Mouse (Mus musculus) WW6 (cell line): Measurements from ENCODE around the gene Snx13.
A peak's percentile ranks its signal among the peaks of the same experiment; 100 is the strongest.

Experiments used
- DNase-seq: peaks from one replicate; pipeline ENCODE4 v3.0.0-alpha.2; 2013; ENCODE audit warnings: low read depth, low spot score

The Snx13 gene

DNA sequence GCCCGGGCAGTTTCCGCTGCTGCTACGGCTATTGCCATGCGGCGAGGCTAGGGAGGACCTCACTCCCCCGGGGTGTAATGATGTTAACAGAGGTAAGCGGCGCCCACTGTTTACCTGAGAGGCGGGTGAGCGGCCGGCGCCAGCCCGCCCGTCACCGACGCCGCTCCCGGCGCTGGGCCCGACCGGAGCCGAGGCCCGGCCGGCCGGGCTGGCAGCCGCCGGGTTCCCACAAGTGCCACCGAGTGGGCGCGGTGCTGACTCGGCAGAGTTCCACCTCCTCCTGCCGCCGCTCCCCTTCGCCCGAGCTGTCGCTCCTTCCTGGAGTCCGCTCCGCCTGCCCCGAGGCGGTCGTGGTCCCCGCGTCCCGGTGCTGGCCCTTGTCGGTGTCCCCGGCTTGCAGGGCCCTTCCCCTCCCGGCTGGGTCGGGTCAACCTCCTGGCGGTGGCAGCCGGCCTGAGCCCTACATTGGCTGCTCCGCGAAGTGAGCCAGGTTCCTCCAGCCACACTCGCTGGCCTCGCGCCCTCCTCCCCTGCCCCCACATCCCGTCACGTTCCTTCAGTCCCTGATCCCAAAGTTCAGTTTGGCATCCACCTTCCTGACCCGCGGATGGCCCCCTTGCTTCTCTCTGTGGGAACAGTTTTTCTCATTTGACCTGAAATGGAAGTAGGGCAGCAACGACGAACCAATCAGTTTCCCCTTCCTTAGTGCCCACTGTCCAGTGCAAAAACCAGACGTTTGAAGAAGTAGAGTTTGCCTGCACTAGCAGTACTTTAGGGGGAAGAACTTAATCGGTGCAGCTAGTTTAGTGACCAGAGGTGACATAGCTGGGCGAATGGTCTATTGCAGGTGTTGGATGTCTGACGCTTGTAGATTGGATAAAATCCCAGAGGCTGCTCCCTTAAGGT lies 587 bp downstream of the Snx13 start:
- DNase-seq, result peak; percentile 5

DNA sequence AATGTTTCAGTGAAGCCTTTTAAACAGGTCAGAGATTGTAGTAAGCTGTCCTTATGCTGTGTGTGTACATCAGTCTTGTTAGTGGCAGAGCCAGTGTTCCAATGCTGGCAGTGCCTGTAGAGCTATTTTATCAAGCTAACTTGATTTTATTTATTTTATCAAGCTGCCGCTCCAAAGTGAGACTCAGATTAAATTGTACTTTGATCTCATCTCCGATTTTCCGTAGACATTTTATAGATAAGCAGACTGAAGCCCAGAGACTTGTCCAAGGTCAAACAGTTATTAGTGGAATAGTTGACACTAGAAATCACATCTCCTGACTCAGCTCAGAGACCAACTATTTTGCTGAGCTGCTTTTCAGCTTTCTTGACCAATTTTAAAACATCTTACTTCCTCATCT lies 1.9 kb downstream of the Snx13 start:
- no peak for DNase-seq

DNA sequence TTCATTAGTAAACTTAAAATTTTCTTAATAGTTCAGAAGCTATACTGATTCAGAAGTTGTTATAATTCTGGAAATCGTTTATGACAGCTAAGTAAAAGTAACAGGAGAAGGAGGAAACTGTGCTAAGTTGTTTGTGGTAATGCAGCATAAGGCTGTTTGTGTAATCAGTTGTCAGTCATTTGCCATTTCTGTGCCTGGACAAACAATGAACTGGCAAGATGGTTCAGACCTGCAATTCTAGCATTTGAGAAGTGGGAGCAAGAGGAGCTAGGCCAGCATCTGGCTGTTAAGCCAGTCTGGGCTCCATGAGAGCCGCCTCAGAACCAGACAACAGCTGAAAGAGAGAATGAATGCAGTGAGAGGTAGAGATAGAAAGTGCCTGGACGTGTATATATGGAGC lies 3.5 kb downstream of the Snx13 start:
- DNase-seq, result no peak

DNA sequence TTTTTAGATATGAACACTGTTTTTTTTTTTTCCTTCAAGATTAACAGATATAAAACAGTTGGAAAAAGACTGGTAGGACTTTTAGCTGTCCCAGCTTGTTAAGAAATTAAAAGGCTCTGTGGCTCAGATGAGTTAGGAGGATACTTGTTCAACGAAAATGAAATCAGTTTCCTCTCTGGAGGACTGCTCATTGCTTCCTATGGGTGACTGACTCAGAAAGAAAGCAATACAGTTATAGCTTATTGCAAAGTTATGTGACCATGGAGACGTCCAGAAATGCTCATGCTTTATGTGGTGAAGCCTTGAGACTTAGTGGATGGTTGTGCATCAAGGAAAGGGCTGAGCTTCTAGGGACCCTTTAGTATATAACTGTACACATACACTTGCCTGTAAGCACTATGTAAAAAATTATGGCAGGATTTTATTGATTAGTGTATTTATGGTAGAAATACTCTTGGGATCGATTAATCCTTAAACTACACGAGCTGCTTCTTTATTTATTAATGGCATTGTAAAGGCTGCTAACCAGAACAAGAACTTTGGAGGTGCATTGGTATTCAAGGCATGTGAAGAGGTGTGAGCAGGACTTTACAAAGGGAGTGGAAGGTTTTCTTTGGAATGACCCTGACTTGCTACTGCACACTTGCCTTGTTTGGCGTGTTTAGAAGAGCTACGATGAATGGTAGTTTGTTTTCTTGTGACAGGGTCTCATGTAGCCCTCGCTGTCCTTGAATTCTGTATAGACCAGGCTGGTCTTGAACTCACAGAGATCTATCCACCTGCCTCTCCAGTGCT lies 4.2 kb downstream of the Snx13 start:
- DNase-seq, result no peak

DNA sequence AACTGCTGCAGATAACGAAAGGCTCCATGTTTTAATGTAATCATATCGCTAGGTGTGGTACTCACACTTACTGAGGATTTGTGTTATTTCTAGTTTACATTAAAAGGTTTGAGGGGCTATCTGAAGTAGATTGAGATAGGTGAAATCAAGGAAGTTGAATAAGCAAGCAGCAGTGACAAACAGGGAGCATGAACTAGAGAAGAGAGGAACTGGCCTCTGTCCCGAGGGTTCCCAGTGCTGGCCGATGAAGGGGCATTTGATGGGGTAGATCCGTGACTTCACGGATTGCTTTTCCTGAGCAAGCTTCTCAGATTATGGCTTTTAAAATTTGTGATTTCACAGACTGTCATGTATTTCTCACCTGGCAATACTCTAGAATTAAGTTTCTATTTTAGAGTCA lies 7.4 kb downstream of the Snx13 start:
- DNase-seq, result no peak

DNA sequence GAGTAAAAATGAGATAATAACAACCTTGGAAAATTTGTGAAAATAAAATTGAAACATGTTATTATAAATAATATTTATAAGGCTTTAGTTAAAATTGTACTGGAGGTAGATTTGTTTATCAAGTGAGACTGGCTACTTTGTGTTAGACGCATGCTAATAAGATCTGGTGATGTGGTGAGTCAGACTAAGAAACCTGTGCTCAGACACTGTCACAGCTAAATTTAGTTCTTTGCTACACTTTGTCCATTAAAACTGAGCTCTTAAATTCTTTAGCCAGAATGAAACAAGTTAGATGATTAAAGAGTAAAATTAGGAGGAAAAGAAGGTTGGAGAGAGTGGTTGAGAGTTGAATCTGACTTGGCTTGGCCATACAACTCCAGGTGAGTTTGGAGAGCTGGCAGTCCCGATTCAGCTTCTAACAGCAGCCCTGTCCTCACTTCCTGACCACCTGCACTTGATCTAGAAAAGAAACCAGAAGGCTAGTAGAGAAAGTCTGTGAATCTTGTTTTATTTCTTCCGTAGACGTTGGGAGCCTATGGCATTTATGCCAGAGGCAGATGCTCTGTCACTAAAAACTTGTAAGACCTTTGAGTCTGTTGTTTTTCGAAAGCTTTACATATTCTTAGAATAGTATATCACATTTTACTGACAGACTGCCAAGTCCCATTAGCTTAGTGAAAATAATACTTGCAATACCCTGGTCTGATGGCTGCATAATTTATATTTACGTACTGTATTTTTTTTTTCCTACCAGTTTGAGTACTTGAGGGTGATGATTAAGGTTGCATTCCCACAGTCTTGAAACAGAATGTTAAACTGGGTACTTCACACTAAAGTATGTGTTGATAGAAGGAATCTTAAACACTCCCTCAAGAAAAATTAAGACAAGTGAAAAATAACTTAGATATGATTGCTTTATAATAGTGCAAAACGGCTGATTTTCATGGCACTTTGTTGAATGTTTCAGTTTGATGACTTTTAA lies 8.4 kb downstream of the Snx13 start:
- DNase-seq, result no peak

DNA sequence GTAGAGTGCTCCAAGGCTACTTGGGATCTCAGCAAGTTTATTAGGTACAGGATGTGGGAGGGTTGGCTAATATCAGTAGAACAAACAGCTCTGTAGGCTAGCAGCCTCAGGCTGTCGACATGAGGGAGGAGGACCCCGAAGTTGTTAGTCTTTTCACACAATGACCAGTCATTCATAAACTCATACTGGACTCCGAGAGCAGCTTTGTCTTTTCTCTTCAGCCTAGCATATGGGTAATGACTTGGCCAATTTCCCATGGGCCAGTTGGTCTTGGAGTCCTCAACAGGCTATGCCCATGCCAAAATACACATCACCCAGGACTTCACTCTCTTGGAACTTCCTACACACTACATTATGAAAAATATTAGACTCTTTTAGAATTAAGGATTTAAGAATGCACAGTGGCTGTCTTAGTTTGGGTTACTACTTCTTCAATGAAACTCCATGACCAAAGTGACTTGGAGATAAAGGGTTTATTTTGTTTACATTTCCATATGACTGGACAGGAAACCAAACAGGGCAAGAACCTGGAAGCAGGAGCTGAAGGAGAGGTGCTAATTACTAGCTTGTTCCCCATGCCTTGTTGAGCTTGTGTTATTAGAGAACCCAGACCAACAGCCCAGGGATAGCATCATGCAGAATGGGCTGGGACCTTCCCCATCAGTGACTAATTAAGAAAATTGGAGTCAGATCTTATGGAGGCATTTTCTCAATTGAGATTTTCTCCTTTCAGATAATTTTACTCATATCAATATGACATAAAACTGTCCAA lies 16.9 kb downstream of the Snx13 start:
- DNase-seq, result no peak

DNA sequence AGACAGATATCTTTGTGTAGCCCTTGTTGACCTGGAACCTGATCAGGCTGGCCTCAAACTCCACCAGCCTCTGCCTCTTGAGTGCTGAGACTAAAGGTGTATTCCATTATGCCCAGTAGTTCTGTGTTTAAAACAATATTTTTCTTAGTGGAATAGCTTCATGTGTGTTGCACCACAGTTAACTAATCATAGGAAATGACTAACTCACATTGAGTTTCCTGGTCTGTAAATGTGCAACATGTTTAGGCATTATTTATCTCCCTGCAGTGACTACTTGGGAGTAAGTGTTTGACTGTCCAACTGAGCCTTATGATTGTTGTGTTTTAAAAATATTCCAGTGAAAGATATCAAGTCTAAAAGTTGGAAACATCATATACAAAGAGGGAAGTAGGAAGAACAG lies 20.6 kb downstream of the Snx13 start:
- no peak for DNase-seq

DNA sequence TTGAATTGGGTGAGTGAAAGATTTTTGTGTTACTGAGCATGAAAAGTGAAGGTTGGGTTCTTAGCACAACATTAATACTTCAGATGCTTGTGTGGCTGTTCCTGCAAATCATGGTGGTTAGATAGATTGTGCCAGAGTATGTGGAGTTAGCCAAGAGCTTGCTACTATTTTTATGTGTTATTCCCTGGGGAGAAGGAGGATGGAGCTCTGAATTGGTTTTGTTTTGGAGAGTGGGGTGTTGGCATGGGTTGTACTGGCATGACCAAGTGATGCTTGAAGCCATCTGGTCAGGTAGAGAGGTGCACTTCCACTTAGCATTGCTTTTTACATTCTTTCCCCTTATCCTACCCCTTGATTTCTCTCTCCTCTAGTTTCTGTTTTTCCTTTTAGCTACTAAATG lies 24.4 kb downstream of the Snx13 start:
- no peak for DNase-seq

DNA sequence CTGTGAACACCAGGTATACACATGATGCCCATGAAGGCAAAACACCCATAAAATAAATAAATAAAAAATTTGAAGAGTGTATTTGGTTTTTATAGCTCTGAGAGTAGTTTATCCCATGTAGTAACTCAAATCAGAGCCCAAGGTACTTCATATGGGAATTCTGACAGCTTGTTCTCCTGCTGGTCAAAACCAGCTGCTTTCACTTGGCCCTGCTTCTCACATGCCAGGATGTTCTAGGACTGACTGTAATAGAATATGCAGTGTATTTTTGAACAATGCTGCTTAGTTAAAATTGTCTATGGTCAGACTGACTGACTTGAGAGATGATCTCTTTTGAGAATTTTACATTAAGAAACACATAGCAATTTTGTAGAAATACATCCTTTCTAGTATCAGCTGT lies 25.2 kb downstream of the Snx13 start:
- no peak for DNase-seq

DNA sequence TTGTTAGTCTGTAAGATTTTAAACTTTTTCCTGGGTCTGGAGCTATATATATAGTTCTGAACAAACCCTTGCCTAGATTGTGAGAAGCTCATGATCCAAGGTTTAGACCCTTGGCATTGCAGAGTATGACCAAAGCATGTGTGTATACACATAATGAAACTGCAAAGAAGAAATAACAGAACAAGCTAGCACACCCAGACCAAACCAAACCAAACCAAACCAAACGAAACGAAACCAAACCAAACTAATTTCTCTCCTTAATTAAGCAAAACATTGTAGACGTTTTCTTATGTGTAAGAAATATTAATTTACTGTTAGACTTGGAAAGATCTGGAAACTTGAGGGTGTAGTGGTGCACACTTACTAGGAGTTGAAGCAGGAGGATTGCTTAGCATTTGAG lies 29.0 kb downstream of the Snx13 start:
- DNase-seq, result no peak

DNA sequence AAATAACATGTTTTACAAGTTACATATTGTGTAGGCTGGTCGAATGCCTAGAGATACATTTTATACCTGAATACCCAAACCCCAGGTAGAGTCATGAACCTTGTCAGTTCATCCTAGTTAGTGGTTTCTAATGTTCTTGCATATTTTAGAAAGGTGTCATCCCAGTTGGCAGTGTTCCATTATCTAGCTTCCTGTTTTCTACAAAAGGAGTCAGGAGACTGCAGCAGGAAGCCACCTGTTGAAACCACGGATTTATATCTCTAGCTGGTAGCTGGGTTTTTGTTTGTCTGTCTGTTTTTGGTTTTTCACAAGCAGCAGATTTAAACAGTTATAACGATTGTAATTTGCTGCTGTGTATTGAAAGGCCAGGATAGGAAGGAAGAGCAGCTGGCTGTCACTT lies 76.6 kb downstream of the Snx13 start:
- no peak for DNase-seq

DNA sequence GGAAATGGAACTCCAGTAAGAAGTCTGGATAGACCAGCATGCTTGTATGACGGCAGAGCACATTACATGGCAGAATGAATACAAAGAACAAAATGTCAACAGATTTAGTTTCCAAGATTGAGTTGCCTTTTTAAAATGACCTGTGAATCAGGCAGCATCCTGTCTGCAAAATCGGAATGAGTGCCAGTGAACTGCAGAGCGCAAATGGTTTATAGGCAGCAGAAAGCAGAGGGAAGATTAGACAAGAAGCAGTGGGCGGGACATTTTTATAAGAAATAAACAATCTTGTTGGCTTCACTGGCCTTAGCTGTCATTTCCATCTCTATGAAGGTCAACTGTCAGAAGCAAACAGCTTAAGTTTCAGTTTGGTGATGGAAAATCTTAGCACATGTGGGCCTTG lies 106.2 kb downstream of the Snx13 start:
- DNase-seq, result no peak

DNA sequence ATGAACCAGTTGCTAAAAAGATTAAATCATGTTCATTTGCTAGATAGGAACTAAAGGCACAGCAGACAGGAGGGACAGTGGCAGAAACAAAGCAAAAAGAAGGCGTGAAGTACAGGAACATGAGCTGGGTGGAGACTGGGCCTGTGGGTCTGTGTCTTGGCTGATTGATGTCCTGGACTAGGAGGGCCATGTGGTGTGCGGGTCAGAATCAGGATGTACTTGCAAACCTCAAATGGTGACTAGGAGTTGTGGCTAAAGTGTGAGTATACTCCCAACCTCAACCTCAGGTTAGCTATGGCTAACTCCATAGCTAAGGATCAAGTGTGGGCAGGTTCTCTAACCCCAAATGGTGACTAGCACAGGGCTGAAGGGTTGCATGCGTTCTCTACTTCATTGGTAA lies 107.2 kb downstream of the Snx13 start:
- no peak for DNase-seq

DNA sequence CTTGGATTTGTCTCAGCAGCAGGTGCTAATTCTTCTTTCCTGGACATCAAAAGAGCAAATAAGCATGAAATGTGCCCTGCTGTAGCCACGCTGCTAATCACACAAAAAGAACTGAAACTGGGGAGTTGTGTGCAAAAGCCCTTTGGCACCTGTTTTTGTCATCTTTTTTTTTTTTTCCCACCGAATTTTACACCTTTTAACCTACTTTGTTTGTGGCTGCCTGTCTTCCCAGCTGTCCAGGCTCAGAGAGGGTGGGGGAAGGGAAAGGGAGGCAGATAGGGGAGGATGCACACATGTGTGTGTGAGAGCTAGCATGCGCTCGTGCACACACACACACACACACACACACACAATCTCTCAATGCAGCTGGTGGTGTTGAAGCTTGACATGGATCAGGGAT lies 110.3 kb downstream of the Snx13 start:
- DNase-seq, result no peak

DNA sequence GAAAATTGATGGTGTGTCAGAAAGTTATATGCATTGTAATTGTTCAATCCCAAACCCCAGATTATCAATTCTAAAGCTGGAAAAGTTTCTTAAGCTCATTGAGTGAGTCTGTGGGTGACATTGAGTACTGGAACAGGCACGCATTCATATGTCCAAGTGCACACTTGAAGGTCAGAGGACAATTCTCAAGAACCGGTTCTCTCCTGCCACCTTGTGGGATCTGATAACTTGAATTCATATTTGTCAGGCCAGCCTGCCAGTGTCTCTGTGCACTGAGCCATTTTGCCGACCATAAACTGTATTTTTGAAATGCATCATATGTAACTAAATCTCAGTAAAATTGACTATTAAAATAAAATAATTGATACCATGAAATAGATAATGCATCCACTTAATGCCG lies 114.7 kb downstream of the Snx13 start:
- DNase-seq, result no peak

DNA sequence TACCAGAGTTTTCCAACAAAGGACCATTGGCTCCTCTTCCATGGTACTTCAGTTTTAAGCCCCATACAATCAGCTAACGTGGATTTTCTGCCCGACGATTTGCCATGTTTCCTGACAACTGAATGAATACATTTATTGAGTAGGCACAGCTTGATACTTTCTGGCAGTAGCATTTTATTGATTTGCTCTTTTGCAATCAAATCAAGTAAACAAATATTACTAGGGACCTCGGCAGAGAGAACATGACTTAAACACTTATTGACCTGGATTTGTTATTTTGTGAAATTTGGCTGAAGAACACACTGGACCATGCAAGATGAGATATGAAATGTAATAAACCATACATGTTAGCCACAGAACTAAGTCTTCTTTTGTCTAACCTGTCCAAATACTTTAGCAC lies 123.3 kb downstream of the Snx13 start:
- DNase-seq, result no peak

DNA sequence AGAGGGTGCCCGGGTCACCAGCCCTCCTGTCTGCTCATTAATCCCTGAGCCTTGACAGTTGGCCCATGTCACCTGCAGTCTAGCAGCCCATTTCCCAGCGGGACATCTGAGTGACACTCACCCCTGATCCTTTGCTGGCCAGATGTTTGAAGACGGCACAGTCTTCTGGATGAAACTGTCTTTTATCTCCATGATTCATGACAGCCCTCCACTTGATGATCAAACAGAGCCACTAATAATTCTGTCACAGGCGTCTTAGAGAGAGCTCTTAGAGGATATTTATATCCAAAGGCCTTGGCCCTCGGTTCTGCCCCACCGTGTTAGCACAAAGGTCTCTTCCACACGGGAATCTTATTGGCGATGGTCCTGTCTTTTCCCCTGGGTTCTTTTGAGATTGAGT lies 129.0 kb downstream of the Snx13 start:
- no peak for DNase-seq

DNA sequence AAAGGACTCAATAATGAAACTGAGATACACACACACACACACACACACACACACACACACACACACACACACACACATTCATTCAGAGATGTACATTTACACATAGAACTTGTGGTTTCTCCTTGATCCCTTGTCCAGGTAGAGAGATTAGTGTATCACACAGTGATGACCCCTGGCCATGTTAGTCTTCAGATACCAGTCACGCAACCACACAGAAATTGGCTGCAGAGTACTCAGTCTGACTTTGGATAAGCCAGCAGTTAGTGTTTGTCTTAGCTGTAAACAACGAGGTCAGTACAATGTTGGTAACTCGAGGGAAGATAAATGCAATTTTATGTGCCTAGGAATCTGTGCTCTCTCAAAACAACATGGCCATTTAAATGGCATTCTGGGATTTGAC lies 129.6 kb downstream of the Snx13 start:
- no peak for DNase-seq

DNA sequence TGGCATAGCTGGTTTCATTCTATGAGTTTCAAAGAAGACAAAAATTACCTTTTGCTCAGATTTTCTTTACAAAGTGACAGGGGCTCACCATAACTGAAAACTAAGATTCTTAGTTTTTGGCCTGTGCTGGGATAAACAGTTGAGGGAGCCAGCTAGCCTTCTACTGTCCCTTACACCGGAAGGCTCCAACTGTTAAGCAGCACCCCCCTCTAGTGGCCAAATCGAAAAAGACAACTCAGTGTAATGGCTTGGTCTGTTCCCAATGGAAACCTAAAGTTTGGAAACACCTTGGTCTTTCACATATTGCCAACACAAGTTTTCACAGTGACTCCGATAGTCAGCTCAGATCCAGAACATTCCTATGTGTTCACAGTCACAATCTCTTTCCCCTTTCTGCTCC lies 135.7 kb downstream of the Snx13 start:
- peak; percentile 47 for DNase-seq

DNA sequence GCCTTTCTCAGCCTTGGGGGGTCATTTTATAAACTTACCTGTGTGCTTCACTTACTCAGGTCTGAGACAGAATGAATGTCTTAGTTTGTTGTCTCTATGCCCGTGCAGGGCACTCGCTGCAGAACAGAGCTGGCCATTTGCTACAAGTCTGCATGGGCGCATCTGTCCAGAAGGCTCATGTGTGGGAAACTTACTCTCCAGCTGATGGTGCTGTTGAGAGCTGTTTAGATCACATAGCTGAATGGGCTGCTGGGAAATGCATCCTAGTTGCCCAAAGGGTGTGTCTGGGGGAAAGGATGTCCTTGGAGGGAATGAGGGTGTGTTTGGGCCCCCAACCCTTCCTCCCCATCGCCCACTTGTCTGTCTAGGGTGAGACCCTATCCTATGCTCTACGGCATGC lies 137.3 kb downstream of the Snx13 start:
- DNase-seq, result no peak
